Mouse (Mus musculus) lung, postnatal 36 days (tissue): ENCODE data around the gene Nhsl2.

Source experiments
- DNase-seq: peaks from one replicate; pipeline ENCODE4 v3.0.0; 2022; ENCODE audit warnings: mixed read lengths

The Nhsl2 gene

GRCm38 (mm10) chrX:101986657-101987367, 137.6 kb downstream of the Nhsl2 start:
- no peak for DNase-seq

- DNase-seq, result peak; percentile 35
These were observed 144.8 kb downstream of the Nhsl2 start for GRCm38 (mm10) chrX:101993841-101994571.

GRCm38 (mm10) chrX:101996726-101997125, 147.5 kb downstream of the Nhsl2 start:
- DNase-seq, result no peak

- no peak for DNase-seq
These were observed 154.6 kb downstream of the Nhsl2 start for GRCm38 (mm10) chrX:102003632-102004315.

GRCm38 (mm10) chrX:102004370-102004769, 155.2 kb downstream of the Nhsl2 start:
- no peak for DNase-seq

- DNase-seq, result no peak
These were observed 156.0 kb downstream of the Nhsl2 start for GRCm38 (mm10) chrX:102005141-102005641.

- no peak for DNase-seq
These were observed 158.8 kb downstream of the Nhsl2 start for GRCm38 (mm10) chrX:102007935-102008334.

- no peak for DNase-seq
These were observed 168.2 kb downstream of the Nhsl2 start for GRCm38 (mm10) chrX:102017213-102017923.

- no peak for DNase-seq
These were observed 169.7 kb downstream of the Nhsl2 start for GRCm38 (mm10) chrX:102018890-102019289.

GRCm38 (mm10) chrX:102019471-102020240, 170.5 kb downstream of the Nhsl2 start:
- no peak for DNase-seq

- no peak for DNase-seq
These were observed 175.8 kb downstream of the Nhsl2 start for GRCm38 (mm10) chrX:102024976-102025375.

GRCm38 (mm10) chrX:102031851-102032250, 182.7 kb downstream of the Nhsl2 start:
- DNase-seq, result peak; percentile 86

- no peak for DNase-seq
These were observed 183.2 kb downstream of the Nhsl2 start for GRCm38 (mm10) chrX:102032431-102032830.

GRCm38 (mm10) chrX:102033566-102033965, 184.4 kb downstream of the Nhsl2 start:
- DNase-seq, result peak; percentile 45

GRCm38 (mm10) chrX:102035671-102036070, 186.5 kb downstream of the Nhsl2 start:
- no peak for DNase-seq

GRCm38 (mm10) chrX:102036866-102037361, 187.7 kb downstream of the Nhsl2 start:
- peak; percentile 40 for DNase-seq

GRCm38 (mm10) chrX:102037506-102037905, 188.3 kb downstream of the Nhsl2 start:
- DNase-seq, result no peak

- no peak for DNase-seq
These were observed 192.4 kb downstream of the Nhsl2 start for GRCm38 (mm10) chrX:102041562-102041961.

- no peak for DNase-seq
These were observed 193.2 kb downstream of the Nhsl2 start for GRCm38 (mm10) chrX:102042386-102042785.

- no peak for DNase-seq
These were observed 201.4 kb downstream of the Nhsl2 start for GRCm38 (mm10) chrX:102050552-102050951.

GRCm38 (mm10) chrX:102051225-102051624, 202.0 kb downstream of the Nhsl2 start:
- DNase-seq, result no peak

- DNase-seq, result no peak
These were observed 204.2 kb downstream of the Nhsl2 start for GRCm38 (mm10) chrX:102053371-102053770.
